Mouse (Mus musculus) Patski (cell line): Measurements from ENCODE around the gene Gm10837. TPM values are rescaled to one million over a fixed set of nuclear protein-coding genes. Genes with fewer than 3 reads are reported as not detected.

ENCODE experiments used
- ATAC-seq: fragments of 100-300 bp; one replicate; pipeline ENCODE4 v1.8.0; 2021
- CTCF ChIA-PET: fragments of 350-600 bp; sonication (Branson Sonifier 250); formaldehyde crosslinking; loops from one replicate; lab custom pipeline; 2022; ENCODE audit warnings: inconsistent platforms; lab: Charles Lee
- POLR2A ChIA-PET: fragments of 350-600 bp; sonication (Branson Sonifier 250); formaldehyde crosslinking; loops from one replicate; lab custom pipeline; 2022; ENCODE audit warnings: antibody characterized with exemption, inconsistent platforms; lab: Charles Lee
- DNase-seq: peaks from one replicate; pipeline ENCODE4 v3.0.0-alpha.2; 2011; ENCODE audit warnings: low read depth, low spot score
- H3K27me3 ChIP-seq: fragments of 371-371 bp; one replicate; pipeline ENCODE4 v1.5.1; 2021
- CTCF ChIP-seq: fragments of 100-300 bp; IDR thresholded peaks from one replicate; pipeline ENCODE4 v1.5.1; 2021
- in situ Hi-C: fragments of 300-500 bp; cut with MboI; formaldehyde crosslinking; loops from 3 replicates; pipeline ENCODE4 v1.11.1; 2018; ENCODE audit warnings: low pct_unique_long_range_greater_than_20kb, mixed read lengths
- polyA plus RNA-seq: library from polyadenylated mRNA; unstranded; gene quantifications from one replicate; pipeline ENCODE4 v1.2.3, GENCODE M21; 2021

Gm10837 gene
- polyA plus RNA-seq, 1 experiment from 2014 or later: not detected

GRCm38 (mm10) chr14:122484844-122485551, 5.4 kb upstream of the Gm10837 start:
- TF ChIP-seq CTCF: no peak
- DNase-seq (no peak), ATAC-seq (no peak)
- in situ Hi-C loops: no loop called here
- ChIA-PET CTCF (no interaction called here), POLR2A (interaction anchor here (0.6 kb wide), 2 partner anchors 73 to 101 kb away, joined by 4 read pairs; no protein-coding TSS in a partner anchor)
- no peaks in the 10 kb centered on the region for H3K27me3 ChIP-seq

DNA sequence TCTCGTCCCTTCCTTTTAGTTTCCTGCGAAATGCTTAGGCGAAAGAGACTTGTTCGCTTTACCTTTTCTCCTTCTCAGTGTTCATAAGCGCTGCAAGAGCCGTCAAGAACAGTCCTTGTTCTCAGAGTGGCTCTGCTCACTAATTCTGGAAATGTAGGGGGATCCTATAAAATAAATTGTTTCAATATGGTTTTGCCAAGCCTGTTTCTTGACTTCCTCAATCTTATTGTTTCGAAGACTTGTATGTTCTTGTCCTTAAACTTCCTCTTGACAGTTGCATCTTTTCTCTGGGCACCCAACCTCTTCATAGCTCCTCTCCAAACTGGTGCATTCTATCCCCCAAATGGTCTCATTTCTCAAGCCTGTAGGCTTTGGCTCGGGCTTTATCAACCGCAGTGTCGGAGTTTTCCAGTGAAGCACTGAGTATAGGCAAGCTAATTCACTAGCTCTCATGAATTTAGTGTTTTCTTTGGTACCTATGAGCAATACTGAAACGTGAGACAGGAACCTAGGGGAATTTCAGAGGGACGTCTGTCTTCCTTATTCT, 4.7 kb upstream of the Gm10837 start:
- in situ Hi-C loops: no loop called here
- POLR2A ChIA-PET: interaction anchor here (0.5 kb wide), 1 partner anchor 14 kb away, joined by 4 read pairs; no protein-coding TSS in a partner anchor
- ATAC-seq: no peak
- CTCF ChIA-PET: no interaction called here
- no peak for TF ChIP-seq CTCF
- no peaks in the 10 kb centered on the region for H3K27me3 ChIP-seq
- no peak for DNase-seq

DNA sequence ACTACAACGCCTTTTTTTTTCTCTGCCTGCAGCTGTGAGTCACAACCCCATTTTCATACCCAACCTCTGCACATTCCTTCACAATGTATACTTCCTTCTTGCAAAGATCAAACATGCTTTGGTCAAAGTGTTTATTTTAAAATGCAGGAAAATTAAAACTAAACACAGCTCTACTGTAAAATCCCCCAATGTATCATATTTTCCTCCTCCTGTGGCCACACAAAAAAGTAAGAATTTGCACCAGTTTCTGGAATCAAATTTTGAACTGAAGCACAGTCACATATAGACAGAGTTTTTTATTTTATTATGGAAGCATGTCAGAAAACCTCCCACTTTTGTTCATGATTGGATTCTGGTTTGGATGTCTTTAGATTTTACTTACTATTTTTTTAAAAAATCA, 3.8 kb upstream of the Gm10837 start:
- POLR2A ChIA-PET: interaction anchor here (0.8 kb wide), 1 partner anchor 14 kb away, joined by 3 read pairs; no protein-coding TSS in a partner anchor
- H3K27me3 ChIP-seq: no peaks in the 10 kb centered on the region
- in situ Hi-C loops: no loop called here
- CTCF ChIA-PET: no interaction called here
- no peak for TF ChIP-seq CTCF
- ATAC-seq: no peak
- no peak for DNase-seq

- peaks cover 1% of the 10 kb centered on the region for H3K27me3 ChIP-seq
- ATAC-seq (no peak), DNase-seq (no peak)
- ChIA-PET POLR2A (interaction anchor here (0.7 kb wide), 1 partner anchor 118 kb away, joined by 3 read pairs; no protein-coding TSS in a partner anchor), CTCF (no interaction called here)
- no peak for TF ChIP-seq CTCF
- in situ Hi-C loops: no loop called here
Measured at GRCm38 (mm10) chr14:122487366-122487765, 3.0 kb upstream of the Gm10837 start.

- in situ Hi-C loops: no loop called here
- CTCF ChIA-PET: interaction anchor here (0.9 to 1.2 kb wide), 2 partner anchors 9 to 57 kb away, joined by 3 read pairs; no protein-coding TSS in a partner anchor
Measured at GRCm38 (mm10) chr14:122489041-122489440, 1.3 kb upstream of the Gm10837 start.

DNA sequence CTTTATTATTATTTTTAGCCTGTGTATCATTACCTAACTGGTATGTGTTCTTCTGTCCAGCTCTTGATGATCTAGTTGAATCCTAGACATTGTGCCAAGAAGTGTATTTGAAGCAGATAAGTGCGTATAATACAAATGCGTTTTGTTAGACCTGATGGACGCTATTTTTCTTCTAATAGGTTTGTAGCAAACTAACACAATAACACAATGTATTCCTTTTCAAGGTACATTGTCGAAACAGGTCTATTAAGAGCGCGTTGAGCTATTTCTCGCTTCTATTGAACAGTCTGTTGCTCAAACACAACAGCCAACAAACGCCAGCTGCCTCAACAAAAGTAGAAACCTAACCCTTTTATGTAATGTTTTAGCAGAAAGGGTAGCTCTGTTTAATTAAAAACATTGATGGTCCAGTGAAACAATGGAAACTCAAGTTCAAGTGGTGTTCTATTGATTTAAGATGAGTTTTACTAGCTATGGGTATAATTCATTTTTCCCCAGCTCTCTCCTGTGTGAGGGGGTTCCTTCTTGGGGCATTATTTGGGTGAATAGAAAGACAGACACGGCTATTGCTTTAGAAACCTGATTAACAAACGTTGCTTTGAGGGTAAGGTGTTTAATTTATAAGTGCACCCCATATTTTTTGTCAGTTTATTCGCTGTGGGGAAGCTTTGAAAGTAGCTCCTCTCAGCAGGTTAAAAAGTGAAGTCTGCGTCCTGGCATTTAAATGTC, 536 bp upstream of the Gm10837 start:
- no peak for TF ChIP-seq CTCF
- no peak for DNase-seq
- POLR2A ChIA-PET: interaction anchor here (1.1 kb wide), 1 partner anchor 44 kb away, joined by 3 read pairs; no protein-coding TSS in a partner anchor
- H3K27me3 ChIP-seq: peaks cover 4% of the 10 kb centered on the region
- ATAC-seq: no peak
- in situ Hi-C loops: no loop called here
- CTCF ChIA-PET: interaction anchor here (1.2 kb wide), 1 partner anchor 10 kb away, joined by 3 read pairs; no protein-coding TSS in a partner anchor

More at GRCm38 (mm10) chr14:122489041-122489440, 1.3 kb upstream of the Gm10837 start:
- no peak for TF ChIP-seq CTCF
- POLR2A ChIA-PET: interaction anchor here (0.8 kb wide), 1 partner anchor 11 kb away, joined by 3 read pairs; no protein-coding TSS in a partner anchor
- peaks cover 4% of the 10 kb centered on the region for H3K27me3 ChIP-seq
- DNase-seq (no peak), ATAC-seq (no peak)

DNA sequence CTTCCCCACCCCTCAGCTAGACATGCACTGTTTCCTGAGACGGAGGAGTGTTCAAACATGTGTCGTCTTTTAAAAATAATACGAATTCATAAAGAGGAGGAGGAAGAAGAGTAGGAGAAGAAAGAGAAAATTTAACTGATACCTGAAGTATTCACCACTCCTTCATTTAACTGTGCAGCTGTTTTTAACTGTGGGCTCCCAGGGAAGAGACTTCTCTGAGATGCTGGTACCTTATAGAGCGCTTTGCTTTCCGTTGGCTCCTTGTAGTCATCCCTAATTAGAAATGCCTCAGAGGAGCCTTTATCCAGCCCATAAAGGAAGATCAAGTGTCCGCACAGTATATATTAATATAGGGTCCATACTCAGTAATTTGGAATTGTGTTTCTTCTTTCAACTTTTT, 1.1 kb downstream of the Gm10837 start:
- DNase-seq: no peak
- POLR2A ChIA-PET: no interaction called here
- H3K27me3 ChIP-seq: peaks cover 4% of the 10 kb centered on the region
- CTCF ChIA-PET: no interaction called here
- TF ChIP-seq CTCF: no peak
- in situ Hi-C loops: no loop called here
- ATAC-seq: no peak

- POLR2A ChIA-PET: no interaction called here
- DNase-seq (no peak), ATAC-seq (no peak)
- CTCF ChIA-PET: interaction anchor here (1.3 kb wide), 1 partner anchor 12 kb away, joined by 5 read pairs; no protein-coding TSS in a partner anchor
- H3K27me3 ChIP-seq: peaks cover 4% of the 10 kb centered on the region
- no peak for TF ChIP-seq CTCF
- in situ Hi-C loops: no loop called here
Measured at GRCm38 (mm10) chr14:122492015-122492414, 1.6 kb downstream of the Gm10837 start.

- ChIA-PET CTCF (interaction anchor here (1.3 to 2.6 kb wide), 5 partner anchors 11 to 395 kb away, joined by 3 to 10 read pairs (median 4); no protein-coding TSS in a partner anchor), POLR2A (no interaction called here)
- in situ Hi-C loops: no loop called here
- DNase-seq: no peak
- TF ChIP-seq CTCF: peak; percentile 48
- ATAC-seq: no peak
- H3K27me3 ChIP-seq: no peaks in the 10 kb centered on the region
Measured at GRCm38 (mm10) chr14:122509058-122509457, 18.7 kb downstream of the Gm10837 start.

DNA sequence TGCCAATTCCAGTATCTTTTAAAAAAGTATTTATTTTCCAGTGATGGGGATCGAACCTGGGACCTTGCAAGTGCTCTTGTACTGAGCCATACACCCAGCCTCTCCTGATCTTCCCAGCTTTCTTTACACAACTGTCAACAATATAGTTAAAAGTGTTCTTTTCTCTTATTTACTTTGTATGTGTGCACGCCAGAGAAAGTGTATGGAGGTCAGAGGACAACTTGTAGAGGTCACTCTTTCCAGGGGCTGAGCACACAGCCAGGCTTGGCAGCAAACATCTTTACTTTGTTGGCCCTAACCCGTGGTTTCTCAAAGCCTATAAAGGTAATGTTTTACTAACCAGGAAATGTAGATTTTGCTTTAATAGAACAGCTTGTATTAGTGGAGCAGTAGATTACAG, 21.1 kb downstream of the Gm10837 start:
- in situ Hi-C loops: loop anchor here (10.0 kb wide), 1 partner anchor 353 kb away; no protein-coding TSS in a partner anchor
- DNase-seq: no peak
- ChIA-PET POLR2A (no interaction called here), CTCF (no interaction called here)
- no peaks in the 10 kb centered on the region for H3K27me3 ChIP-seq
- ATAC-seq: no peak
- no peak for TF ChIP-seq CTCF
